ENCODE assay signal across 13 mouse cellular contexts in the genomic region with DNA sequence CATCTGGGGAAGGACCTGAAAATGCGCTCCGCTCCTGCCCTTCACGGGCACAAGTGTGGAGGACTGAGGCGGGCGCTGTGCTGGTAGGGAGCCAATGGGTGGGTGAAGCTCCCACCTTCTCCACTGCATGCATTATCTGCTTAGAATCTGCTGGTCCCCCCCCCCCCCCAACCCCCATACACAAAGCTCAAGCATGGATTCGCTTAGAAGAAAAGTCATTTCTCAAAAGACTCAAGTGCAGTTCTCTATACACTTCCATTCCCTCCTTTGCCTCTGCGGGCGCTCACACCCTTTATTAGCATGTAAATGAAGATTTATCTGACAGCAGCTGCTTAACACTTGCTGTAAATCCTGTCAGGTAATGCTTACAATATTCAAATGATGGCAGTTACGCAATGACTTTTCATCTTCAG.
DNase-seq lines count a peak whose midpoint lies in the region; ATAC-seq and TF ChIP-seq lines count a peak whose summit lies in the region.
"Had no signal": no experiment of that assay in that cellular context is flagged by ENCODE, and none has a peak within 500 bp of the region (broad histone marks: within the 10 kb centered on the region; RNA-seq: fewer than 3 reads in every experiment).

No protein-coding gene starts in this region.

- intact Hi-C loops in left cerebral cortex, adult 2 months (cut with DNase I) = no loop called here

- H3K27ac ChIP-seq in embryonic facial prominence, embryonic 13.5 days = no peak overlapping the region
- no peak overlapping the region for H3K27ac ChIP-seq in embryonic facial prominence, embryonic 10.5 days (replicated peaks)
- no peak overlapping the region for H3K27ac ChIP-seq in left cerebral cortex, adult 2 months
- H3K27ac ChIP-seq in hindbrain, embryonic 13.5 days = no peak overlapping the region
- H3K27ac ChIP-seq in neural tube, embryonic 12.5 days = no peak overlapping the region
- H3K27ac ChIP-seq: limb, embryonic 15.5 days; stomach, postnatal 0 days had no signal

- H3K4me2 ChIP-seq in embryonic facial prominence, embryonic 13.5 days = peak overlapping the region; percentile 7; the same call in 1 of the 2 replicates
- peak overlapping the region; percentile 46 for H3K4me2 ChIP-seq in hindbrain, embryonic 13.5 days
- H3K4me2 ChIP-seq in neural tube, embryonic 12.5 days (replicated peaks) = peak overlapping the region; percentile 54
- H3K4me2 ChIP-seq: limb, embryonic 15.5 days had no signal

- no peak for TF ChIP-seq CTCF in left cerebral cortex, adult 2 months (IDR thresholded peaks at IDR 0.05)

- H3K9me3 ChIP-seq in embryonic facial prominence, embryonic 13.5 days = no peaks in the 10 kb centered on the region
- no peaks in the 10 kb centered on the region for H3K9me3 ChIP-seq in embryonic facial prominence, embryonic 10.5 days
- peaks cover 9% of the 10 kb centered on the region; the same call in 1 of the 2 replicates for H3K9me3 ChIP-seq in hindbrain, embryonic 13.5 days
- H3K9me3 ChIP-seq in neural tube, embryonic 12.5 days = 0 out of 2 replicates have a peak, but pooled peaks cover 4% of the 10 kb centered on the region
- H3K9me3 ChIP-seq: limb, embryonic 15.5 days had no signal

- H3K4me3 ChIP-seq in embryonic facial prominence, embryonic 13.5 days = no peak overlapping the region
- H3K4me3 ChIP-seq in embryonic facial prominence, embryonic 10.5 days = no peak overlapping the region
- no peak overlapping the region for H3K4me3 ChIP-seq in left cerebral cortex, adult 2 months
- H3K4me3 ChIP-seq in hindbrain, embryonic 13.5 days = peak overlapping the region; percentile 19
- H3K4me3 ChIP-seq in neural tube, embryonic 12.5 days = no peak overlapping the region; the same call in 1 of the 2 replicates
- H3K4me3 ChIP-seq: limb, embryonic 15.5 days had no signal

- no peak overlapping the region for H3K9ac ChIP-seq in embryonic facial prominence, embryonic 13.5 days
- H3K9ac ChIP-seq in hindbrain, embryonic 13.5 days = no peak overlapping the region
- no peak overlapping the region for H3K9ac ChIP-seq in neural tube, embryonic 12.5 days
- H3K9ac ChIP-seq: limb, embryonic 15.5 days had no signal

- DNase-seq in embryonic facial prominence, embryonic 10.5 days (ENCODE audit: low spot score) = no peak
- DNase-seq in left cerebral cortex, adult 18-20 months (ENCODE audit: low spot score in 2 of 2) = peak; percentile 3 to 17
- DNase-seq in left cerebral cortex, adult 2 months (ENCODE audit: extremely low spot score in 1 of 2, low spot score in 2 of 2) = no peak
- no peak for DNase-seq in gastrocnemius, postnatal 10 days
- no peak for DNase-seq in natural killer cell, adult 2 months (ENCODE audit: low spot score in 2 of 2)
- DNase-seq: gastrocnemius, postnatal 14 days; kidney, postnatal 10 days had no signal

- peaks cover 8% of the 10 kb centered on the region; the same call in 1 of the 2 replicates for H3K27me3 ChIP-seq in embryonic facial prominence, embryonic 13.5 days
- 0 out of 2 replicates have a peak, but pooled peaks cover 4% of the 10 kb centered on the region for H3K27me3 ChIP-seq in embryonic facial prominence, embryonic 10.5 days (replicated peaks; ENCODE audit: low read depth, poor library complexity, severe bottlenecking)
- no peaks in the 10 kb centered on the region for H3K27me3 ChIP-seq in hindbrain, embryonic 13.5 days
- no peaks in the 10 kb centered on the region for H3K27me3 ChIP-seq in neural tube, embryonic 12.5 days (replicated peaks)
- H3K27me3 ChIP-seq: limb, embryonic 15.5 days had no signal

- WGBS in embryonic facial prominence, embryonic 13.5 days = 35% methylated on average over 9 of the region's 9 CpGs
- WGBS in embryonic facial prominence, embryonic 10.5 days = 30% methylated on average over 9 of the region's 9 CpGs
- 17% methylated on average over 9 of the region's 9 CpGs for WGBS in hindbrain, embryonic 13.5 days
- 12% methylated on average over 9 of the region's 9 CpGs for WGBS in neural tube, embryonic 12.5 days

- no peaks in the 10 kb centered on the region for H3K36me3 ChIP-seq in embryonic facial prominence, embryonic 13.5 days
- no peaks in the 10 kb centered on the region for H3K36me3 ChIP-seq in embryonic facial prominence, embryonic 10.5 days (replicated peaks)
- H3K36me3 ChIP-seq in hindbrain, embryonic 13.5 days = no peaks in the 10 kb centered on the region
- no peaks in the 10 kb centered on the region for H3K36me3 ChIP-seq in neural tube, embryonic 12.5 days
- H3K36me3 ChIP-seq: limb, embryonic 15.5 days had no signal

- ATAC-seq in embryonic facial prominence, embryonic 13.5 days (ENCODE audit: insufficient number of reproducible peaks, insufficient read depth, low FRiP score, low TSS enrichment, low read depth) = no peak
- ATAC-seq in hindbrain, embryonic 13.5 days (ENCODE audit: low FRiP score) = peak; percentile 75; the same call in 1 of the 2 replicates
- peak; percentile 93 for ATAC-seq in neural tube, embryonic 12.5 days (ENCODE audit: low FRiP score, low read depth)
- ATAC-seq: Patski had no signal

- H3K4me1 ChIP-seq in embryonic facial prominence, embryonic 13.5 days = no peaks in the 10 kb centered on the region
- peaks cover 4% of the 10 kb centered on the region; the same call in 1 of the 2 replicates for H3K4me1 ChIP-seq in embryonic facial prominence, embryonic 10.5 days
- H3K4me1 ChIP-seq in hindbrain, embryonic 13.5 days (replicated peaks) = peaks cover 8% of the 10 kb centered on the region
- 0 out of 2 replicates have a peak, but pooled peaks cover 5% of the 10 kb centered on the region for H3K4me1 ChIP-seq in neural tube, embryonic 12.5 days

Comparison
In these comparisons a context has a peak if more than half of its experiments do, and no peak if none do; other contexts are left out.
1. DNase-seq: peak in left cerebral cortex, adult 18-20 months (2 of 2); none in embryonic facial prominence, embryonic 10.5 days (single experiment), left cerebral cortex, adult 2 months (0 of 2), gastrocnemius, postnatal 10 days (single experiment) and natural killer cell, adult 2 months (0 of 2).
2. Peak in every context shown above with its lines, with median percentiles within 50 percentile points of each other: H3K4me2 ChIP-seq.